Mouse (Mus musculus) stomach, postnatal 0 days (tissue): ENCODE measurements around the gene Bsx.

Source experiments
- CTCF ChIP-seq: IDR thresholded peaks from 2 replicates; pipeline ENCODE4 v1.5.1; 2016; ENCODE audit warnings: antibody characterized with exemption, low read depth, mild to moderate bottlenecking, moderate library complexity
- EP300 ChIP-seq: optimal IDR thresholded peaks from 2 replicates; pipeline ENCODE3; 2016; ENCODE audit warnings: antibody characterized with exemption

- TF ChIP-seq EP300 = no peak
- TF ChIP-seq CTCF = no peak
Observed at GRCm38 (mm10) chr9:40825601-40826000, 48.3 kb upstream of the Bsx start.
